Mouse (Mus musculus) CH12.LX (cell line): ENCODE measurements at regions not wholly inside any gene's neighbourhood (a gene's known extent, or its start where the extent isn't known, plus 50 kb on each side); places are given as distances from the start of the nearest gene placed in this dataset.

Source experiments
- DNase-seq: peaks from one replicate; pipeline ENCODE4 v3.0.0-alpha.2; 2013; ENCODE audit errors: extremely low read depth
- H3K27ac ChIP-seq: 2 replicates; pipeline ENCODE4 v1.5.1; 2012; ENCODE audit warnings: low read depth, mild to moderate bottlenecking, control low read depth, moderate library complexity; ENCODE audit not compliant: insufficient read depth
- H3K27me3 ChIP-seq: replicated peaks from 2 replicates; pipeline ENCODE3; 2012; ENCODE audit warnings: inconsistent platforms
- H3K36me3 ChIP-seq, 2 experiments: replicated peaks in 1 of 2; 2 replicates each; pipeline versions ENCODE3 to v1.6.1; 2012; ENCODE audit warnings: inconsistent platforms in 1 of 2, low read length in 1 of 2, mild to moderate bottlenecking in 1 of 2, mixed read lengths in 1 of 2, moderate library complexity in 1 of 2; ENCODE audit not compliant: control insufficient read depth in 1 of 2, insufficient read depth in 1 of 2
- H3K4me1 ChIP-seq, 2 experiments: 2 replicates each; pipeline ENCODE4 v1.6.1; 2012; ENCODE audit warnings: inconsistent platforms in 1 of 2, moderate library complexity in 1 of 2; ENCODE audit not compliant: insufficient read depth in 2 of 2, control insufficient read depth in 1 of 2
- H3K4me2 ChIP-seq: 2 replicates; pipeline ENCODE4 v1.6.1; 2012; ENCODE audit warnings: low read depth, mild to moderate bottlenecking, control low read depth; ENCODE audit not compliant: poor library complexity, insufficient read depth, severe bottlenecking
- H3K4me3 ChIP-seq, 3 experiments: fragments of 150-350 bp in 1 of 3; sonication (generic) in 1 of 3; replicated peaks in 1 of 3; 2 replicates each; pipeline versions ENCODE3 to v1.5.1; 2011 to 2012; ENCODE audit warnings: low read depth in 2 of 3, low read length in 2 of 3, mild to moderate bottlenecking in 2 of 3, moderate library complexity in 2 of 3, control low read depth in 1 of 3, improper control_type of control experiment in 1 of 3, inconsistent platforms in 1 of 3, mixed read lengths in 1 of 3; ENCODE audit not compliant: poor library complexity in 1 of 3
- H3K79me2 ChIP-seq: replicated peaks from 2 replicates; pipeline ENCODE4 v1.6.1; 2012; ENCODE audit warnings: mild to moderate bottlenecking, moderate library complexity; ENCODE audit not compliant: control insufficient read depth, poor library complexity, insufficient read depth, severe bottlenecking; ENCODE audit errors: extremely low read depth
- H3K9ac ChIP-seq: 2 replicates; pipeline ENCODE4 v1.6.1; 2012; ENCODE audit warnings: low read depth, mild to moderate bottlenecking, control low read depth, moderate library complexity; ENCODE audit not compliant: insufficient read depth
- H3K9me3 ChIP-seq: replicated peaks from 2 replicates; pipeline ENCODE3; 2012; ENCODE audit warnings: low read length, inconsistent platforms, mixed read lengths
- BHLHE40 ChIP-seq: IDR thresholded peaks from 2 replicates; pipeline ENCODE4 v1.6.1; 2011; ENCODE audit warnings: mild to moderate bottlenecking, low read depth, low read length, improper control_type of control experiment
- CTCF ChIP-seq, 2 experiments: IDR thresholded peaks in 1 of 2; conservative IDR thresholded peaks in 1 of 2; 2 replicates each; pipeline ENCODE4 v1.5.1; 2011 to 2012; ENCODE audit warnings: low read depth in 2 of 2, low read length in 2 of 2, improper control_type of control experiment in 1 of 2, inconsistent platforms in 1 of 2, mild to moderate bottlenecking in 1 of 2, moderate library complexity in 1 of 2
- E2F4 ChIP-seq: IDR thresholded peaks from 2 replicates; pipeline ENCODE4 v1.6.1; 2011; ENCODE audit warnings: low read depth, low read length, improper control_type of control experiment; ENCODE audit not compliant: insufficient replicate concordance
- EP300 ChIP-seq: IDR thresholded peaks from 2 replicates; pipeline ENCODE4 v1.6.1; 2011; ENCODE audit warnings: low read length, improper control_type of control experiment
- IRF4 ChIP-seq: IDR thresholded peaks from 2 replicates; pipeline ENCODE4 v1.6.1; 2014; ENCODE audit warnings: low read depth, mild to moderate bottlenecking, inconsistent platforms, low read length, improper control_type of control experiment
- MAX ChIP-seq: IDR thresholded peaks from 2 replicates; pipeline ENCODE4 v1.6.1; 2011; ENCODE audit warnings: low read length, improper control_type of control experiment
- MAZ ChIP-seq: IDR thresholded peaks from 2 replicates; pipeline ENCODE4 v1.6.1; 2012; ENCODE audit warnings: low read depth, mild to moderate bottlenecking, inconsistent platforms, low read length, improper control_type of control experiment, moderate library complexity
- MEF2A ChIP-seq: IDR thresholded peaks from 2 replicates; pipeline ENCODE4 v1.6.1; 2014; ENCODE audit warnings: low read depth, mild to moderate bottlenecking, inconsistent platforms, low read length, improper control_type of control experiment, borderline replicate concordance
- MXI1 ChIP-seq: IDR thresholded peaks from 2 replicates; pipeline ENCODE4 v1.6.1; 2011; ENCODE audit warnings: mild to moderate bottlenecking, low read depth, low read length, improper control_type of control experiment
- MYC ChIP-seq: IDR thresholded peaks from 2 replicates; pipeline ENCODE4 v1.6.1; 2011; ENCODE audit warnings: low read depth, mild to moderate bottlenecking, improper control_type of control experiment, low read length
- NELFE ChIP-seq: IDR thresholded peaks from 2 replicates; pipeline ENCODE4 v1.6.1; 2011; ENCODE audit warnings: low read depth, low read length, improper control_type of control experiment
- NRF1 ChIP-seq: IDR thresholded peaks from 2 replicates; pipeline ENCODE4 v1.6.1; 2014; ENCODE audit warnings: low read depth, mild to moderate bottlenecking, inconsistent platforms, low read length, improper control_type of control experiment, moderate library complexity
- POLR2A ChIP-seq: IDR thresholded peaks from 2 replicates; pipeline ENCODE4 v1.6.1; 2011; ENCODE audit warnings: low read depth, mild to moderate bottlenecking, improper control_type of control experiment, low read length
- UBTF ChIP-seq: IDR thresholded peaks from 2 replicates; pipeline ENCODE4 v1.6.1; 2012; ENCODE audit warnings: low read depth, mild to moderate bottlenecking, inconsistent platforms, low read length, improper control_type of control experiment, moderate library complexity
- USF1 ChIP-seq: IDR thresholded peaks from 2 replicates; pipeline ENCODE4 v1.6.1; 2014; ENCODE audit warnings: low read depth, mild to moderate bottlenecking, inconsistent platforms, low read length, improper control_type of control experiment
- dilution Hi-C: fragments of 300-500 bp; cut with MboI; formaldehyde crosslinking; loops from 2 replicates; pipeline ENCODE4 v1.14.3; 2020; ENCODE audit warnings: low sequenced_read_pairs; ENCODE audit not compliant: extremely low pct_unique_long_range_greater_than_20kb, extremely low pct_ligation_motif_present
- in situ Hi-C: fragments of 300-500 bp; cut with MboI; formaldehyde crosslinking; loops from 3 replicates; pipeline ENCODE4 v1.14.3; 2019; ENCODE audit warnings: low sequenced_read_pairs, low pct_ligation_motif_present, low pct_unique_long_range_greater_than_20kb, mixed read lengths

- H3K9ac ChIP-seq = no peak overlapping the region
- no peak overlapping the region for H3K27ac ChIP-seq
- TF ChIP-seq USF1 (no peak), CTCF (conservative IDR thresholded peaks at IDR 0.05 in 1 of 2, IDR thresholded peaks at IDR 0.05 in 1 of 2; ENCODE audit: low read depth in 2 of 2, low read length in 2 of 2) (no peak)
- no peak for DNase-seq
- H3K9me3 ChIP-seq = no peaks in the 10 kb centered on the region
- no peak overlapping the region for H3K4me3 ChIP-seq
- dilution Hi-C loops (no loop called here), in situ Hi-C loops (no loop called here)
- no peaks in the 10 kb centered on the region for H3K79me2 ChIP-seq
- no peaks in the 10 kb centered on the region for H3K27me3 ChIP-seq
- no peaks in the 10 kb centered on the region for H3K36me3 ChIP-seq
- no peaks in the 10 kb centered on the region for H3K4me1 ChIP-seq
- H3K4me2 ChIP-seq = no peak overlapping the region
Measured at GRCm38 (mm10) chr1:120776906-120777305, 174.7 kb downstream of the En1 start.

- in situ Hi-C loops = no loop called here
- dilution Hi-C loops = no loop called here
Measured at GRCm38 (mm10) chr1:120777468-120777867, 175.2 kb downstream of the En1 start.

DNA sequence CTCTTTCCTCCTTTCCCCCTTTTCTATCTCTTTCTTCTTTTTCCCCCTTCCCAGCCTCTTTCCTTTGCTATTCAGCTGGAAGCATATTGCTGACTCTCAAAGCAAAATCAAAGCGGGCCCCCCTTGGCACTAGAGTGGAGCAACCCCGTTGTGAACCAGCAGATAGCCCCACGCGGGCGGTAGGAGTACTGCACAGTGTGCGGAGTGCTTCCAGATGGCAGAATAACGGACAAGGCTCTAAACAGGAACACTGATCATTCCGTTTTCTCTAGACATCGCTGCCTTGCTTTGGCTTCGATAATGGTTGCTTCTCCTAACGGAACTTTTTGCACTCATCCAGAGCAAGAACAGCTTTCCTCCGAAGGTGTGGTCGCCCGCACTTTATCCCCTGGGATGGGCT, 193.0 kb downstream of the En1 start:
- Histone ChIP-seq H3K9me3 (no peaks in the 10 kb centered on the region), H3K4me3 (no peak overlapping the region), H3K4me2 (no peak overlapping the region), H3K27ac (no peak overlapping the region), H3K4me1 (peaks cover 5% of the 10 kb centered on the region in 2 experiments; a peak in 2 of 4 replicates), H3K79me2 (no peaks in the 10 kb centered on the region), H3K36me3 (no peaks in the 10 kb centered on the region), H3K9ac (no peak overlapping the region), H3K27me3 (no peaks in the 10 kb centered on the region)
- in situ Hi-C loops = no loop called here
- dilution Hi-C loops = no loop called here
- no peak for TF ChIP-seq BHLHE40
- TF ChIP-seq MXI1 = no peak
- no peak for DNase-seq

More at GRCm38 (mm10) chr1:120777468-120777867, 175.2 kb downstream of the En1 start:
- Histone ChIP-seq H3K4me1 (no peaks in the 10 kb centered on the region), H3K27me3 (no peaks in the 10 kb centered on the region), H3K4me2 (no peak overlapping the region), H3K79me2 (no peaks in the 10 kb centered on the region), H3K9me3 (no peaks in the 10 kb centered on the region), H3K27ac (no peak overlapping the region), H3K4me3 (no peak overlapping the region), H3K36me3 (no peaks in the 10 kb centered on the region), H3K9ac (no peak overlapping the region)
- DNase-seq = no peak
- no peak for TF ChIP-seq EP300
- no peak for TF ChIP-seq UBTF
- TF ChIP-seq POLR2A = no peak
- no peak for TF ChIP-seq MAZ
- no peak for TF ChIP-seq MEF2A
- no peak for TF ChIP-seq NRF1
- TF ChIP-seq IRF4 = no peak
- TF ChIP-seq MAX = no peak
- no peak for TF ChIP-seq NELFE
- no peak for TF ChIP-seq MYC
- no peak for TF ChIP-seq E2F4
